Mouse (Mus musculus) liver, adult 2 months (tissue): ENCODE results near the gene Hnf4a. TPM values are rescaled to one million over a fixed set of nuclear protein-coding genes. Genes with fewer than 3 reads are reported as not detected.
A peak's percentile ranks its signal among the peaks of the same experiment; 100 is the strongest.

Source experiments
- DNase-seq: peaks from one replicate; pipeline ENCODE4 v3.0.0-alpha.2; 2011; ENCODE audit warnings: low read depth, low spot score; ENCODE audit errors: extremely low read depth
- H3K27ac ChIP-seq: fragments of 200-500 bp; replicated peaks from 2 replicates; pipeline ENCODE4 v1.5.1; 2012; ENCODE audit warnings: low read depth, mild to moderate bottlenecking, control low read depth, inconsistent platforms, low read length; ENCODE audit not compliant: insufficient read depth
- H3K27me3 ChIP-seq: fragments of 200-500 bp; 2 replicates; pipeline ENCODE4 v1.6.1; 2012; ENCODE audit warnings: mild to moderate bottlenecking, moderate library complexity, low read length, inconsistent platforms; ENCODE audit not compliant: control insufficient read depth, insufficient read depth
- H3K36me3 ChIP-seq: fragments of 200-500 bp; 2 replicates; pipeline ENCODE4 v1.6.1; 2012; ENCODE audit warnings: low read length, inconsistent platforms; ENCODE audit not compliant: control insufficient read depth, insufficient read depth
- H3K4me1 ChIP-seq: fragments of 200-500 bp; 2 replicates; pipeline ENCODE4 v1.6.1; 2011; ENCODE audit warnings: low read length; ENCODE audit not compliant: control insufficient read depth, insufficient read depth
- H3K4me3 ChIP-seq: fragments of 200-500 bp; 2 replicates; pipeline ENCODE4 v1.5.1; 2011; ENCODE audit warnings: low read depth, mild to moderate bottlenecking, control low read depth, low read length, moderate library complexity; ENCODE audit not compliant: insufficient read depth
- H3K79me2 ChIP-seq: fragments of 200-500 bp; 2 replicates; pipeline ENCODE4 v1.6.1; 2012; ENCODE audit warnings: inconsistent platforms, mild to moderate bottlenecking, low read length, moderate library complexity; ENCODE audit not compliant: control insufficient read depth, insufficient read depth
- H3K9ac ChIP-seq: fragments of 200-500 bp; 2 replicates; pipeline ENCODE4 v1.6.1; 2012; ENCODE audit warnings: low read depth, mild to moderate bottlenecking, control low read depth, inconsistent platforms, low read length
- CTCF ChIP-seq: fragments of 200-500 bp; IDR thresholded peaks from 2 replicates; pipeline ENCODE4 v1.5.1; 2011; ENCODE audit warnings: low read depth, low read length, control low read depth
- POLR2A ChIP-seq: fragments of 200-500 bp; IDR thresholded peaks from 2 replicates; pipeline ENCODE4 v1.6.1; 2011; ENCODE audit warnings: low read length, control low read depth; ENCODE audit not compliant: insufficient read depth; ENCODE audit errors: extremely low read depth
- WGBS: fragments of 180-500 bp; shearing (Covaris S2); methylation state at CpG from one replicate; pipeline ENCODE4 v1.1.7; 2018; 5-methylcytosine and 5-hydroxymethylcytosine counted together
- polyA plus RNA-seq: library from polyadenylated mRNA; depleted of rRNA; stranded (reverse); fragments of >200 nt; gene quantifications from 2 replicates; pipeline ENCODE4 v1.2.3, GENCODE M21; 2012
- total RNA-seq: library from RNA; depleted of rRNA; stranded (reverse); fragments of >200 nt; gene quantifications from 2 replicates; pipeline ENCODE4 v1.2.3, GENCODE M21; 2014

Hnf4a gene
- total and polyA plus RNA-seq, 2 experiments = 164 to 260 TPM

DNA sequence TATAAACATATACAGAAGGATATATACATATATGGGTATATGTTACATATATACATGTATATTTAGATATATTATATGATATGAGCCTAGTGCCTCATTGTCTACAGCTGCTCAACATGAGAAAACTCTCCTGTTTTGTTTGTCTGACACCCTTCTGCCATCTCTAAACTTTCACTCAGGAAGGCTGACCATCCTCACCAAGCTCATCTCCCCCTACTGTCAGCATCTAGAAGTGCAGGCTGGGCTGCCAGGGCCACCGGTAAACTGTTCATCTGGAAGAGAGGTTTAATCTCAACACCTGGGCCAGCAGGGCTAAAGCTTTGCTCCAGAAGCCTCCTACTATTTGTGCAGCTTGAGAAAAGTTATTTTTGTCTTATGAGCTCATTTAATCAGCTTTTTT lies 92.6 kb downstream of the Hnf4a start:
- Histone ChIP-seq H3K4me3 (no peak overlapping the region), H3K27ac (no peak overlapping the region), H3K4me1 (peaks cover 32% of the 10 kb centered on the region), H3K79me2 (peaks cover 12% of the 10 kb centered on the region; the same call in 1 of the 2 replicates), H3K9ac (no peak overlapping the region), H3K36me3 (no peaks in the 10 kb centered on the region), H3K27me3 (no peaks in the 10 kb centered on the region)
- DNase-seq = peak; percentile 67
- WGBS = 4% methylated on average over 1 of the region's 1 CpGs
- TF ChIP-seq CTCF (peak; percentile 91), POLR2A (no peak)

DNA sequence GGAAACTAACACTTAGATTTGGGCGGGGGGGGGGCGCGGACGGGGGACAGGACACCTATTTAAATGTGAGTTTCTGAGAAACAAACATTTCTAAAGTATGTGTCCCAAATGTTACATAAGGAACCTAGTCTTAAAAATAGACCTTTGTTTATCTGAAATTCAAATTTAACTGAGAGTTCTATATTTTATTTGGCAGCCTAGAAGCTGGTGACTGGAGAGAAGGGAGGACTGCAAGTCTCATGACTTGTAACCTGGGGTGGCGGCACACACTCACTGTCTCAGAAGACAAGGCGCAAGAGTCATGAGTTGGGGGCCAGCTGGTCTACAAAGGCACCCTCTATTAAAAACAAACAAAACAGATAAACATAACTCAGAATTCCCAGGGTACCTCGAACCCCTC lies 94.5 kb downstream of the Hnf4a start:
- H3K9ac ChIP-seq = no peak overlapping the region
- no peak overlapping the region for H3K4me3 ChIP-seq
- peaks cover 18% of the 10 kb centered on the region; the same call in 1 of the 2 replicates for H3K79me2 ChIP-seq
- H3K27me3 ChIP-seq = no peaks in the 10 kb centered on the region
- no peak for TF ChIP-seq CTCF
- no peak for TF ChIP-seq POLR2A
- 85% methylated on average over 7 of the region's 7 CpGs for WGBS
- peaks cover 17% of the 10 kb centered on the region for H3K4me1 ChIP-seq
- H3K36me3 ChIP-seq = no peaks in the 10 kb centered on the region
- no peak overlapping the region for H3K27ac ChIP-seq
- no peak for DNase-seq

DNA sequence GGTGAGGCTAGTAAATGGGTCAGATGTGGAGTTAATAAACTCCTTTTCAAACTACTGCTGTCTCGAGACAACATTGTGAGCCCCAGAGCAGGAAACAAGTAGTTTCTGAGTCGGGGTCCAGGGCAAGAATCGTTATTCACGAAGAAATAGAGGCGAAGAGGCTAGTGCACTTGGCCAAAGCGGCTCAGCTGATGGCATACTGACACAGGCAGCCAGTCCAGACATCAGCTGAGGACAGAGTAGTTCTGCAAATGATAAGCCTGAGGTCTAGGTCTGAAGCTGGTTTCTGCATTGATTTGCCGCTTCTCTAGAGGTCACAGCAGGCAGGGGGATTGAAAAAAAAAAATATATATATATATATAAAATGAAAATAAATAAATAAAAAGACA lies 95.1 kb downstream of the Hnf4a start:
- H3K36me3 ChIP-seq = no peaks in the 10 kb centered on the region
- DNase-seq = peak; percentile 33
- no peak for TF ChIP-seq POLR2A
- no peak for TF ChIP-seq CTCF
- H3K27me3 ChIP-seq = no peaks in the 10 kb centered on the region
- peak overlapping the region; percentile 45 for H3K9ac ChIP-seq
- peaks cover 18% of the 10 kb centered on the region; the same call in 1 of the 2 replicates for H3K79me2 ChIP-seq
- H3K4me3 ChIP-seq = peak overlapping the region; percentile 79; the same call in 1 of the 2 replicates
- H3K4me1 ChIP-seq = peaks cover 17% of the 10 kb centered on the region
- peak overlapping the region; percentile 40 for H3K27ac ChIP-seq
- 51% methylated on average over 7 of the region's 7 CpGs for WGBS

DNA sequence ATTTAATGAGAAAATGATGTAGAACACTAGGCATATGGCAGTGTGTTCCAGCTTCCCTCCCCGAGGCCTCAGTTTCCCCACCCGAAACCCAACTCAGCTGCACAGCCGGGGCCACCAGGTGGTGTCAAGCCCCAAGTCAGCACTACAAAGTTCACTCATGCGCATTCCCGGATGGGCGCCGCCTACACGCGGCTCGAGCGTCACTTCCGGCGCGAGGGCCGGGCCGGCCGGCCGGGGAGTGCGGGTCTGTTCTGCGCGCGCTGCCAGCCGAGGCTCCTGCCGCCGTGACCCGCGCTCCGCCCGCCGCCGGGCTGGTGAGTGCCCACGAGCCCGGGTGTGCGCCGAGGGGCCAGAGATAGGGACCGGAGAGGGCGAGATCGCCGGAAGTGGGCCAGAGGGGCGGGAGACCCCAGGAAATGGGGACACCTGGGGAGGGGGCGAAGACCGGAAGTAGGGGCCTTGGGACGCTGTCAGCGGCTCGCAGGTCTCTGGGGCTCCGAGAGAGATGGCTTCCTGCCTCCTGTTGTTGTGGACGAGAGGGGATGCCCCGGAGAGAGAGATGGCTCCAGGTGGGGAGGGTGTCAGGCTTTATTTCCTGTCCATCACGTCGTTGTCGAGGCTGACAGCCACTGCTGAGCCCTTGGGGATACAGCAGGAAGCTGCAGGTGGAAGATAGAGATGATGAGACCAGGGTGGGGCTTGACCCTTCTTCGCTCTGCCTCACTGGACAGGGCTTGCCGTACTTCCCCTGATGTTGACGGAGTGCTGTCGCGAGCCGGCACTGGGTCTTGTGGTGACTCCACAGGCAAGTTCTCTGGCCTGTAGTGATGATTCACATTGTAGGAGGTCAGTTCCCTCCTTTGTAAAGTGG lies 95.7 kb downstream of the Hnf4a start, which contains the start of gene Ttpal:
TSS of gene Ttpal (plus strand) at position 214 of the 871 bp plus-strand sequence.
- Histone ChIP-seq H3K9ac (peak within 1 kb of the TSS; percentile 94), H3K36me3 (no peaks in the 10 kb centered on the region), H3K27ac (peak within 1 kb of the TSS; percentile 63), H3K79me2 (peaks cover 18% of the 10 kb centered on the region; the same call in 1 of the 2 replicates), H3K4me1 (peaks cover 13% of the 10 kb centered on the region), H3K27me3 (no peaks in the 10 kb centered on the region), H3K4me3 (peak within 1 kb of the TSS; percentile 79)
- peak; percentile 72 for DNase-seq
- TF ChIP-seq CTCF (peak; percentile 82), POLR2A (peak; percentile 78; the same call in 1 of the 2 replicates)
- WGBS = under 1% methylated on average over 56 of the region's 57 CpGs

DNA sequence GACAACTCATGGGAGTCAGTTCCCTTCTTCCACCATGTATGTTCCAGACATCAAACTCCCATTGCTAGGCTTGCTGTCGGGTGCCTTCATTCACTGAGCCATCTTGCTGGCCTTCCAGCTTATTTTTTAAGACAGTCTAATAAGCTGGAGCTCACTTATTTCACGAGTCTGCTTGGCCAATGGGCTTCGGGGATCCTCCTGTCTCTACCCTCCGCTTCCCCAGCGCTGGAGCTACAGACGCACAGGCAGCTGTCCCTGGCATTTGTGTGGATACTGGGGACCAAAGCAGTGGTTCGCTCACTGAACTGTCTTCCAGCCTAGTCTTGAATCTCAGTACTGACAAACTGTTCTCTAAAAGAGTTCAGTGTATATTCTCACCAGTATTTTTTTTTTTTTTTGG lies 99.6 kb downstream of the Hnf4a start:
- H3K27me3 ChIP-seq = no peaks in the 10 kb centered on the region
- no peak for DNase-seq
- no peak overlapping the region for H3K27ac ChIP-seq
- H3K79me2 ChIP-seq = peaks cover 18% of the 10 kb centered on the region; the same call in 1 of the 2 replicates
- no peak overlapping the region for H3K4me3 ChIP-seq
- peaks cover 5% of the 10 kb centered on the region; the same call in 1 of the 2 replicates for H3K36me3 ChIP-seq
- WGBS = 90% methylated on average over 7 of the region's 7 CpGs
- H3K4me1 ChIP-seq = peaks cover 5% of the 10 kb centered on the region
- no peak overlapping the region for H3K9ac ChIP-seq
- TF ChIP-seq CTCF = no peak
- TF ChIP-seq POLR2A = no peak

DNA sequence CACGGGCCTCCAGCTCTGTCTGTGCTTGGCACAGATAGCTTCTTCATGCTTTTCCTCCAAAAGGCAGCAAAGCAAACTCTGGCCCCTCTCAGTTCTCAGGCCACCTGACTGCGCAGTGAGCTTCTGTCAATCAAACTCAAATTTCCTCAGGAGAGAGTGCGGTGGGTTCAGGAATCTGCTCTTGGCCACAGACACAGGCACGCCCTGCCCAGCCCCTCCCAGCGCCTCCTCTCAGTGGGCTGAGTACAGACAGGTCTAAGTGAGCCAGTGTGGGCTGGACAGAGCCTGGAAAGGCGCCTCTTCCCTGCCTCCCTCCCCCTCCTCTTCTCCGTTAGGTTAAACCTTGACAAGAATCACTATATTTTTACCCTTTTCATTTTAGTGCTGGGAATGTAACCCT lies 101.4 kb downstream of the Hnf4a start:
- TF ChIP-seq POLR2A = no peak
- no peak for TF ChIP-seq CTCF
- Histone ChIP-seq H3K4me3 (no peak overlapping the region), H3K27me3 (no peaks in the 10 kb centered on the region), H3K79me2 (peaks cover 12% of the 10 kb centered on the region; the same call in 1 of the 2 replicates), H3K27ac (no peak overlapping the region), H3K9ac (no peak overlapping the region), H3K4me1 (peaks cover 1% of the 10 kb centered on the region), H3K36me3 (peaks cover 10% of the 10 kb centered on the region; the same call in 1 of the 2 replicates)
- no peak for DNase-seq
- WGBS = 89% methylated on average over 7 of the region's 7 CpGs
